Mouse (Mus musculus): ENCODE results near the gene Gm12166.

- no peak for TF ChIP-seq POLR2A (IDR thresholded peaks at IDR 0.05; ENCODE audit: control insufficient read depth, low read depth, low read length)
- TF ChIP-seq CTCF (IDR thresholded peaks at IDR 0.05; ENCODE audit: control insufficient read depth, insufficient read depth, insufficient replicate concordance, low read depth, low read length), result no peak
These were observed 31.3 kb upstream of the Gm12166 start for GRCm38 (mm10) chr11:46083405-46083804.
